Mouse (Mus musculus) megakaryocyte, embryonic 14.5 days (primary cell): ENCODE results near the gene Slc12a6.

Experiments
- FLI1 ChIP-seq: IDR thresholded peaks from 2 replicates; pipeline ENCODE4 v1.6.1; 2012; ENCODE audit warnings: low read length, inconsistent platforms, mixed read lengths
- GATA1 ChIP-seq: IDR thresholded peaks from 3 replicates; pipeline ENCODE4 v1.6.1; 2012; ENCODE audit warnings: mixed read lengths, low read length, inconsistent platforms, borderline replicate concordance

- TF ChIP-seq GATA1 (no peak), FLI1 (no peak)
Observed at GRCm38 (mm10) chr2:112318227-112318626, 52.6 kb downstream of the Slc12a6 start.
